Mouse (Mus musculus) myocyte (in vitro differentiated cells): Measurements from ENCODE around the gene Rpl3. TPM values are rescaled to one million over a fixed set of nuclear protein-coding genes. Genes with fewer than 3 reads are reported as not detected.
A peak's percentile ranks its signal among the peaks of the same experiment; 100 is the strongest.

Source experiments
- H3K27me3 ChIP-seq: one replicate; pipeline ENCODE4 v1.6.1; 2011; ENCODE audit not compliant: control insufficient read depth, insufficient read depth, insufficient read length
- H3K36me3 ChIP-seq: one replicate; pipeline ENCODE4 v1.6.1; 2011; ENCODE audit not compliant: control insufficient read depth, insufficient read depth
- H3K4me2 ChIP-seq: one replicate; pipeline ENCODE4 v1.6.1; 2011; ENCODE audit warnings: low read depth, control low read depth
- H3K4me3 ChIP-seq: one replicate; pipeline ENCODE4 v1.5.1; 2011; ENCODE audit warnings: mild to moderate bottlenecking, control low read depth, moderate library complexity
- H3K79me2 ChIP-seq: one replicate; pipeline ENCODE4 v1.6.1; 2011; ENCODE audit not compliant: control insufficient read depth, insufficient read depth
- H3ac ChIP-seq: one replicate; pipeline ENCODE4 v1.6.1; 2011; ENCODE audit not compliant: control insufficient read depth, insufficient read length
- CEBPB ChIP-seq: IDR thresholded peaks from 2 replicates; pipeline ENCODE4 v1.6.1; 2011; ENCODE audit warnings: mild to moderate bottlenecking, moderate library complexity; ENCODE audit not compliant: poor library complexity, insufficient read depth, severe bottlenecking
- E2F4 ChIP-seq: IDR thresholded peaks from one replicate; pipeline ENCODE4 v1.6.1; 2011; ENCODE audit warnings: mild to moderate bottlenecking, control low read depth, moderate library complexity; ENCODE audit not compliant: insufficient read depth
- MAX ChIP-seq: IDR thresholded peaks from one replicate; pipeline ENCODE4 v1.6.1; 2011; ENCODE audit warnings: low read depth, mild to moderate bottlenecking, control low read depth
- MYOD1 ChIP-seq, 3 experiments: IDR thresholded peaks; one replicate each; pipeline ENCODE4 v1.6.1; 2011; ENCODE audit warnings: control low read depth in 2 of 3, low read depth in 2 of 3, mild to moderate bottlenecking in 2 of 3, moderate library complexity in 1 of 3; ENCODE audit not compliant: insufficient read length in 2 of 3, control insufficient read depth in 1 of 3
- MYOG ChIP-seq, 3 experiments: IDR thresholded peaks; one replicate each; pipeline ENCODE4 v1.6.1; 2011; ENCODE audit warnings: control low read depth in 2 of 3, low read depth in 2 of 3, mild to moderate bottlenecking in 2 of 3; ENCODE audit not compliant: insufficient read length in 2 of 3, control insufficient read depth in 1 of 3, insufficient read depth in 1 of 3
- POLR2A ChIP-seq: IDR thresholded peaks from one replicate; pipeline ENCODE4 v1.6.1; 2011; ENCODE audit warnings: low read depth, mild to moderate bottlenecking, control low read depth, moderate library complexity; ENCODE audit not compliant: insufficient read length
- POLR2AphosphoS2 ChIP-seq: IDR thresholded peaks from one replicate; pipeline ENCODE4 v1.6.1; 2011; ENCODE audit warnings: low read depth, control low read depth; ENCODE audit not compliant: insufficient read length
- REST ChIP-seq: IDR thresholded peaks from one replicate; pipeline ENCODE4 v1.6.1; 2011; ENCODE audit warnings: mild to moderate bottlenecking, control low read depth, moderate library complexity; ENCODE audit not compliant: insufficient read depth, insufficient read length
- SRF ChIP-seq: IDR thresholded peaks from one replicate; pipeline ENCODE4 v1.6.1; 2011; ENCODE audit warnings: low read depth; ENCODE audit not compliant: control insufficient read depth, insufficient read length
- TCF12 ChIP-seq: IDR thresholded peaks from one replicate; pipeline ENCODE4 v1.6.1; 2011; ENCODE audit warnings: mild to moderate bottlenecking, control low read depth; ENCODE audit not compliant: poor library complexity, insufficient read depth, severe bottlenecking
- TCF3 ChIP-seq: IDR thresholded peaks from one replicate; pipeline ENCODE4 v1.6.1; 2011; ENCODE audit warnings: low read depth, control low read depth; ENCODE audit not compliant: insufficient read length
- USF1 ChIP-seq: IDR thresholded peaks from one replicate; pipeline ENCODE4 v1.6.1; 2011; ENCODE audit warnings: low read depth, mild to moderate bottlenecking, control low read depth, moderate library complexity
- polyA plus RNA-seq: library from polyadenylated mRNA; unstranded; fragments of >200 nt; fragmentation: generic; extraction: Trizol; gene quantifications from one replicate; pipeline ENCODE4 v1.2.1, GENCODE M21; 2012; ENCODE audit warnings: missing spikeins

Gene Rpl3
- polyA plus RNA-seq, 1 experiment, result 1,089 TPM

DNA sequence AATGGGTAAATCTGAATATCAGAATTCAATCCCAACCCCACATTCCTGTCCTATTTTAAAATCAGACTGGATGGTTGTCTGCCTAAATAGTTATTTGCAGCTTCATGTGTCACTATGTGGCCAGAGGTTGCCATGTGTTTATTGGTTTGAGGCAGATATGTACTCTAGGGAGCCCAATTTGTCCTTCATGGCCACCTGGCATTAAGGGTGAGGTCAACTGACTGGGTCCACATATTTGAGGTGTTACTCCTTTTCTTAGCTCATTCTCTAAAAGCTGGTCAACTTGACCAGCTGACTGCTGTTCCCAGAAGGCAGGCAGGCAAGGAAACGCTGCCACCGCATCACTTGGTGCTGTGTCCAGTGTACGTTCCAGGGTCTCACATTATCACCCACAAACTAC, 11.7 kb downstream of the Rpl3 start:
- H3K4me3 ChIP-seq, result peak overlapping the region; percentile 91
- peak in 2 of 3 experiments; percentile 11 to 51 for TF ChIP-seq MYOD1 (IDR thresholded peaks at IDR 0.05; ENCODE audit: control insufficient read depth in 1 of 3, insufficient read length in 2 of 3, low read depth in 2 of 3)
- no peak for TF ChIP-seq REST
- TF ChIP-seq MYOG (IDR thresholded peaks at IDR 0.05; ENCODE audit: control insufficient read depth in 1 of 3, insufficient read depth in 1 of 3, insufficient read length in 2 of 3, low read depth in 2 of 3), result peak in 2 of 3 experiments; percentile 17 to 34
- TF ChIP-seq POLR2AphosphoS2, result peak; percentile 73
- H3K27me3 ChIP-seq, result no peaks in the 10 kb centered on the region
- H3K79me2 ChIP-seq, result peaks cover 36% of the 10 kb centered on the region
- H3K36me3 ChIP-seq, result peaks cover 62% of the 10 kb centered on the region
- no peak overlapping the region for H3ac ChIP-seq
- peak overlapping the region; percentile 97 for H3K4me2 ChIP-seq

DNA sequence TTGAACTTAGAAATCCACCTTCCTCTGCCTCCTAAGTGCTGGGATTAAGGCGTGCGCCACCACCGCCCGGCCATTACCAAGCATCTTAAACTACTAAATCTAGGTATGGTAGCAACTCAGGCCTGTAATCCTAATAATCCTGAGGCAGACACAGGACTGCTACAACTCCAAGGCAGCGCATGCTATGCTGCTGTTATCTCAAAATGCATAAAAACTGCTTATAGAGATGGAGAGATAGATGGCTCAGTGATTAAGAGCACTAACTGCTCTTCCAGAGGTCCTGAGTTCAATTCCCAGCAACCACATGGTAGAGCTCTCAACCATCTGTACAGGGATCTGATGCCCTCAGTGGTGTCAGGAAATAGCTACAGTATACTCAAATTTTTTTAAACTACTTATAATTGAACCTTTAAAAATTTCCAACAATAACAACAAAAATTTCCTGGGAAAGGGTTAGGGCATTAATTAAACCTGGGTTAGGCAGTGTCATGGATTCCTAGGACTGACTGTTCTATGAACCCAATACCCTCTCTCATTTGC, 12.5 kb downstream of the Rpl3 start:
- Histone ChIP-seq H3K4me2 (peak overlapping the region; percentile 97), H3K4me3 (no peak overlapping the region), H3K27me3 (no peaks in the 10 kb centered on the region), H3ac (no peak overlapping the region), H3K79me2 (peaks cover 36% of the 10 kb centered on the region), H3K36me3 (peaks cover 62% of the 10 kb centered on the region)
- no peak for TF ChIP-seq TCF12
- no peak for TF ChIP-seq MYOG (IDR thresholded peaks at IDR 0.05; ENCODE audit: control insufficient read depth in 1 of 3, insufficient read depth in 1 of 3, insufficient read length in 2 of 3, low read depth in 2 of 3)
- no peak for TF ChIP-seq MYOD1 (IDR thresholded peaks at IDR 0.05; ENCODE audit: control insufficient read depth in 1 of 3, insufficient read length in 2 of 3, low read depth in 2 of 3)
- no peak for TF ChIP-seq REST
- TF ChIP-seq POLR2A, result no peak
- no peak for TF ChIP-seq CEBPB
- no peak for TF ChIP-seq USF1
- TF ChIP-seq POLR2AphosphoS2, result no peak

DNA sequence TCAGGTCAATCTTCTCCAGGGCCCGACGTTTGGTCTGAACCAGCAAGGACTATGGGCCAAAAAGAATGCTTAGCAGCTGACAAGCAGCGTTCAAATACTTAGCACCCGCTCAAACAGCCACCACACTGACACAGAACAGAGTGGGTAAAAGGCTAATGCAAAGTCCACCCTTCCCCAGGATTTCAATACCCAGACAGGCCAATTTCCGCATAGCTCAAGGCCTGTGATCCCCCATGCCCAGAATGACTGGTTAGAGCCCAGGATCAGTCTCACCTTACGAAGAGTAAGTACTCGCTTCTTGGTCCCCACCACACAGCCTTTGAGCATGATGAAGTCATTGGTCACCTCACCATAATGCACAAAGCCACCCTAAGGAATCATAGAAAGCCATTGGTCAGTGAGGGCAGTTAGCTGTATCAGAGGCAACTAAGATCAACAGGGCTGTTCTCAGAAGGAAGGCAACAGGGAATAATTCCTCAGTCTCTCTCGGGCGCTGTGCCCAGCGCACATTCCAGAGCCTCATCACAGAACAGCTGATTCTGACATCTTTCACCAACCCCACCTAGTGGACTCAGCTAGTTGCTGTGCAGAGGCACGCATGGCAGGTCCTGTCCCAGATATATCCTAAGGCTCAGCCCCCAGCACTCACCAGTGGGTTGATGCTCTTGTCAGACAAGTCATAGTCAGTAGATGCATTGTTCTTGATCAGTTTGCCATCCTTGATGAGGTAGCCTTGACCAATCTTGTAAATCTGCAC, 13.4 kb downstream of the Rpl3 start:
- Histone ChIP-seq H3K36me3 (peaks cover 62% of the 10 kb centered on the region), H3K4me3 (no peak overlapping the region), H3K4me2 (no peak overlapping the region), H3K27me3 (no peaks in the 10 kb centered on the region), H3K79me2 (peaks cover 36% of the 10 kb centered on the region), H3ac (no peak overlapping the region)
- no peak for TF ChIP-seq REST
- no peak for TF ChIP-seq USF1
- no peak for TF ChIP-seq MAX
- TF ChIP-seq MYOD1 (IDR thresholded peaks at IDR 0.05; ENCODE audit: control insufficient read depth in 1 of 3, insufficient read length in 2 of 3, low read depth in 2 of 3), result peak in 1 of 3 experiments; percentile 36
- no peak for TF ChIP-seq CEBPB
- TF ChIP-seq POLR2A, result peak; percentile 50
- TF ChIP-seq SRF, result no peak
- TF ChIP-seq TCF12, result no peak
- TF ChIP-seq POLR2AphosphoS2, result peak; percentile 86
- TF ChIP-seq MYOG (IDR thresholded peaks at IDR 0.05; ENCODE audit: control insufficient read depth in 1 of 3, insufficient read depth in 1 of 3, insufficient read length in 2 of 3, low read depth in 2 of 3), result peak in 2 of 3 experiments; percentile 16 to 79

DNA sequence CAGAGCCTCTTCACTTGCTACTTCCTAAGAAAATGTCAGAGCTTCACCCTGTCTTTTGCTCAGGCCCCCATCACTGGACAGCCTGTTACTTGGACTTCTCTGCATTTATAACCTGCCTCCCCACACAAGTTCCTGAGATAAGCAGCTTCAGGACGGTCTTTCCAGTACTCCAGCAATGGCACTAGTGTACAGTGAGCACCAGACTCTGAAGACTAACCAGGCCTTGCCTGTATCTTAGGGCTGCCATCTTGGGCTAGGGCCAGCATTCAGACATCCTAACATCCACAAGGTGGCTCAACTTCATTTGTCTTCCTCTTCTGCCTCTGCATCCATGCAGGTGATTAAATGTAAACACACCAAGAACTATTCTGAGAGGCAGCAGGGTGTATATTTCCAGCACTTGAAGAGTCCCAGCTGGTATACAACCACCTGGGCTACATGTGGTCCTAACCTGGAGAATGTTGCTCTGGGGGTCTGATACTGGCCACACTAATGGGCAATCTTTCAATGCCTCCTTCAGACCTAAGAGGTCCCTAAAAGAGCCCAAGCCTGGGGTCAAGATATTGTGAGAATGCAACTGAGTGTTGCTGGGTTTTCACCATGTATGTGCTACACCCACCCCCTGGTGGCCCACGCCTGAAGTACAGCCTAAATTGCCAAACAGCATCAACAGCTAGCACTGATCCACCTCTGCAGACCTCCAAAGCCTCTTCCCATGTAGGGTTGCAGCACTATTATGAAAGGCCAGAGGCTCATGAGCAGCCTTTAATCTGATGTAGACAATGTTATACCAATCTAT, 15.1 kb downstream of the Rpl3 start:
- no peak overlapping the region for H3ac ChIP-seq
- H3K4me2 ChIP-seq, result peak overlapping the region; percentile 2
- H3K36me3 ChIP-seq, result peaks cover 52% of the 10 kb centered on the region
- TF ChIP-seq POLR2AphosphoS2, result peak; percentile 96
- TF ChIP-seq REST, result no peak
- TF ChIP-seq POLR2A, result peak; percentile 57
- no peak overlapping the region for H3K4me3 ChIP-seq
- no peaks in the 10 kb centered on the region for H3K27me3 ChIP-seq
- H3K79me2 ChIP-seq, result peaks cover 19% of the 10 kb centered on the region

DNA sequence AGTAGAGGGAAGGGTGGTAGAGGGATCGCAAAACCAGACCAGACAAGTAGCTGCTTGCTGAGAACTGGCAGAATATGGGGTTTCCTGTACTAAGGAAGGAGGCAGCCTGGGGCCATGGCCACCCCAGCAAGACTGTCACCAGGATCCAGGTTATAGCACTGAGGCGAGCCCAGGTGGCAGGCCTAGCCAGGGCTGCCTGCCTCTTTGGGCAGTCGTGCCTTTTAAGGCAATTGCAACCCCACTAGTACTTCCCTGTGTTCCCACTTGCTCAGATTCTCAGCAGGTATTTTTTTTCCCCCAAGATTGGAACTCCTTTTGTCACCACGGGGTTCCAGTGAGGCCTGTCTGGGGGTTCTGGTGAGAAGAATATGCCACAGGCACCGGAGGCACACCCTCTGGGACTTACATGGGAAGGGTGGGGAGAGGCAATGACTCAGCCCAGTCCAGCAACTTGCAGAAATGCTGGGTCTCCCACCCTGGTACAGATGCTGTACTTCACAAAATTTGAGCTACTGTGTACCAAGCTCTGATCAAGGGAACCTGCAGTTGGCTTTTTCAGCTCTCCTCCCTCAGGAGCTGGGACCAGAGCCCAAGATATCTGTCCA, 15.8 kb downstream of the Rpl3 start:
- Histone ChIP-seq H3K36me3 (peaks cover 45% of the 10 kb centered on the region), H3ac (no peak overlapping the region), H3K79me2 (peaks cover 12% of the 10 kb centered on the region), H3K4me3 (no peak overlapping the region), H3K27me3 (no peaks in the 10 kb centered on the region), H3K4me2 (peak overlapping the region; percentile 2)
- TF ChIP-seq USF1 (no peak), REST (no peak), TCF3 (no peak), TCF12 (no peak), SRF (peak; percentile 62), E2F4 (no peak), MAX (no peak), CEBPB (no peak), MYOD1 (IDR thresholded peaks at IDR 0.05; ENCODE audit: control insufficient read depth in 1 of 3, insufficient read length in 2 of 3, low read depth in 2 of 3) (no peak), POLR2AphosphoS2 (peak; percentile 89), MYOG (IDR thresholded peaks at IDR 0.05; ENCODE audit: control insufficient read depth in 1 of 3, insufficient read depth in 1 of 3, insufficient read length in 2 of 3, low read depth in 2 of 3) (peak in 1 of 3 experiments; percentile 17), POLR2A (peak; percentile 70)
